Mouse (Mus musculus) cerebellum, adult 2 months (tissue): ENCODE measurements at regions not wholly inside any gene's neighbourhood (a gene's known extent, or its start where the extent isn't known, plus 50 kb on each side); places are given as distances from the start of the nearest gene placed in this dataset.

Source experiments
- CTCF ChIP-seq: fragments of 200-500 bp; IDR thresholded peaks from 2 replicates; pipeline ENCODE4 v1.5.1; 2011; ENCODE audit warnings: low read depth, mild to moderate bottlenecking, control low read depth, low read length, moderate library complexity, borderline replicate concordance; ENCODE audit not compliant: insufficient read depth
- POLR2A ChIP-seq: fragments of 200-500 bp; IDR thresholded peaks from 2 replicates; pipeline ENCODE4 v1.6.1; 2011; ENCODE audit warnings: low read length, control low read depth, borderline replicate concordance; ENCODE audit not compliant: insufficient read depth

DNA sequence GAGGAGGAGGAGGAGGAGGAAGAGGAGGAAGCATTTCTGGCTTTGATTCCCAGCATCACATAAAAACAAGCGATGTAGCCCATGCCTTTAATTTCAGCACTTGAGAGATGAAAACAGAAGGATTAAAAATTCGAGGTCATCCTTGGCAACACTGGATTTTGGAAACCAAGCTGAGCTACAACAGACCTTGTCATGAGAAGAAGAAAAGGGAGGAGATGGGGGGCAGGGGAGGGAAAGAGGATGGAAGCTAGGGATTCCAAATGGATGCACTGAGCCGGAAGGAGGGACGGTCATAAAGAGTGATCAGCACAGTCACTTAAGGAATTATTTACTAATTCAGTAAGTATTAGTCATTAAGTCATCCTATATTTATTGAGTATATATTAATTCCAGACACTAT lies 55.1 kb upstream of the Cnksr3 start:
- no peak for TF ChIP-seq CTCF
- no peak for TF ChIP-seq POLR2A
